Mouse (Mus musculus) C2C12 (cell line): ENCODE measurements around the gene Parvg.

Source experiments
- CEBPB ChIP-seq: IDR thresholded peaks from one replicate; pipeline ENCODE4 v1.6.1; 2011; ENCODE audit warnings: low read depth, mild to moderate bottlenecking, control low read depth, moderate library complexity
- CTCF ChIP-seq: IDR thresholded peaks from one replicate; pipeline ENCODE4 v1.5.1; 2011; ENCODE audit not compliant: control insufficient read depth, insufficient read depth, insufficient read length
- FOSL1 ChIP-seq: IDR thresholded peaks from one replicate; pipeline ENCODE4 v1.8.0; 2011; ENCODE audit warnings: mild to moderate bottlenecking, low read length; ENCODE audit not compliant: poor library complexity, insufficient read depth, severe bottlenecking
- MAX ChIP-seq: IDR thresholded peaks from one replicate; pipeline ENCODE4 v1.6.1; 2011; ENCODE audit warnings: mild to moderate bottlenecking, control low read depth
- MYOD1 ChIP-seq: IDR thresholded peaks from one replicate; pipeline ENCODE4 v1.6.1; 2011; ENCODE audit warnings: low read depth; ENCODE audit not compliant: control insufficient read depth, insufficient read length
- MYOG ChIP-seq: IDR thresholded peaks from one replicate; pipeline ENCODE4 v1.6.1; 2011; ENCODE audit not compliant: control insufficient read depth, insufficient read length; ENCODE audit errors: extremely low read depth
- USF1 ChIP-seq: IDR thresholded peaks from one replicate; pipeline ENCODE4 v1.6.1; 2011; ENCODE audit warnings: low read depth, mild to moderate bottlenecking, control low read depth, moderate library complexity

- TF ChIP-seq MAX (no peak), USF1 (no peak), CTCF (no peak), MYOD1 (no peak), FOSL1 (no peak), CEBPB (no peak), MYOG (no peak)
Observed at GRCm38 (mm10) chr15:84301641-84302420, 22.0 kb upstream of the Parvg start.
